Mouse (Mus musculus): ENCODE measurements around the gene Slit3. TPM values are rescaled to one million over a fixed set of nuclear protein-coding genes. Genes with fewer than 3 reads are reported as not detected.

The Slit3 gene
- polyA plus RNA-seq, 1 experiment from 2014 or later, result 14.2 TPM

- 75% methylated on average over 8 of the region's 8 CpGs for WGBS
- H3K4me1 ChIP-seq (ENCODE audit: insufficient read depth, low read depth, low read length), result no peaks in the 10 kb centered on the region
These were observed 183.4 kb downstream of the Slit3 start for GRCm38 (mm10) chr11:35304216-35304975.

GRCm38 (mm10) chr11:35305111-35305510 is 184.1 kb downstream of the Slit3 start:
- H3K4me1 ChIP-seq (ENCODE audit: insufficient read depth, low read depth, low read length), result no peaks in the 10 kb centered on the region
- H3K9ac ChIP-seq (replicated peaks; ENCODE audit: low read depth), result no peak overlapping the region
- H3K27me3 ChIP-seq (replicated peaks; ENCODE audit: insufficient read depth, low read length), result no peaks in the 10 kb centered on the region
- no peak for ATAC-seq
- no peaks in the 10 kb centered on the region for H3K9me3 ChIP-seq (ENCODE audit: low read length)
- DNase-seq (ENCODE audit: low spot score), result no peak
- no peaks in the 10 kb centered on the region for H3K36me3 ChIP-seq (ENCODE audit: insufficient read depth, low read length)
- H3K4me2 ChIP-seq (replicated peaks; ENCODE audit: low read depth, low read length), result no peak overlapping the region
- 64% methylated on average over 5 of the region's 5 CpGs for WGBS
- no peak overlapping the region for H3K27ac ChIP-seq (ENCODE audit: low read length)
- TF ChIP-seq CTCF (IDR thresholded peaks at IDR 0.05) (no peak), EP300 (IDR thresholded peaks at IDR 0.05) (no peak)
- no peak overlapping the region for H3K4me3 ChIP-seq (ENCODE audit: low read depth, low read length)

More at GRCm38 (mm10) chr11:35304216-35304975, 183.4 kb downstream of the Slit3 start:
- Histone ChIP-seq H3K27me3 (replicated peaks; ENCODE audit: insufficient read depth, low read length) (no peaks in the 10 kb centered on the region), H3K27ac (ENCODE audit: low read length) (no peak overlapping the region), H3K36me3 (ENCODE audit: insufficient read depth, low read length) (no peaks in the 10 kb centered on the region), H3K9me3 (ENCODE audit: low read length) (no peaks in the 10 kb centered on the region), H3K4me2 (replicated peaks; ENCODE audit: low read depth, low read length) (no peak overlapping the region), H3K9ac (replicated peaks; ENCODE audit: low read depth) (no peak overlapping the region), H3K4me3 (ENCODE audit: low read depth, low read length) (no peak overlapping the region)
- ATAC-seq (no peak), DNase-seq (ENCODE audit: low spot score) (no peak)
- no peak for TF ChIP-seq EP300 (IDR thresholded peaks at IDR 0.05)
- no peak for TF ChIP-seq CTCF (IDR thresholded peaks at IDR 0.05)

- H3K9ac ChIP-seq (replicated peaks; ENCODE audit: low read depth), result no peak overlapping the region
- no peak overlapping the region for H3K4me3 ChIP-seq (ENCODE audit: low read depth, low read length)
- H3K27me3 ChIP-seq (replicated peaks; ENCODE audit: insufficient read depth, low read length), result no peaks in the 10 kb centered on the region
- no peaks in the 10 kb centered on the region for H3K4me1 ChIP-seq (ENCODE audit: insufficient read depth, low read depth, low read length)
- H3K27ac ChIP-seq (ENCODE audit: low read length), result no peak overlapping the region
- no peaks in the 10 kb centered on the region for H3K9me3 ChIP-seq (ENCODE audit: low read length)
- DNase-seq (ENCODE audit: low spot score) (no peak), ATAC-seq (no peak)
- no peak overlapping the region for H3K4me2 ChIP-seq (replicated peaks; ENCODE audit: low read depth, low read length)
- H3K36me3 ChIP-seq (ENCODE audit: insufficient read depth, low read length), result no peaks in the 10 kb centered on the region
- TF ChIP-seq CTCF (IDR thresholded peaks at IDR 0.05) (no peak), EP300 (IDR thresholded peaks at IDR 0.05) (no peak)
- WGBS, result 66% methylated on average over 3 of the region's 3 CpGs
These were observed 184.9 kb downstream of the Slit3 start for GRCm38 (mm10) chr11:35305910-35306309.

GRCm38 (mm10) chr11:35306922-35307321 is 185.9 kb downstream of the Slit3 start:
- Histone ChIP-seq H3K4me2 (replicated peaks; ENCODE audit: low read depth, low read length) (no peak overlapping the region), H3K36me3 (ENCODE audit: insufficient read depth, low read length) (no peaks in the 10 kb centered on the region), H3K9me3 (ENCODE audit: low read length) (no peaks in the 10 kb centered on the region), H3K9ac (replicated peaks; ENCODE audit: low read depth) (no peak overlapping the region), H3K27ac (ENCODE audit: low read length) (no peak overlapping the region), H3K27me3 (replicated peaks; ENCODE audit: insufficient read depth, low read length) (no peaks in the 10 kb centered on the region), H3K4me1 (ENCODE audit: insufficient read depth, low read depth, low read length) (no peaks in the 10 kb centered on the region), H3K4me3 (ENCODE audit: low read depth, low read length) (no peak overlapping the region)
- DNase-seq (ENCODE audit: low spot score) (no peak), ATAC-seq (no peak)
- TF ChIP-seq CTCF (IDR thresholded peaks at IDR 0.05) (no peak), EP300 (IDR thresholded peaks at IDR 0.05) (no peak)
- 77% methylated on average over 5 of the region's 5 CpGs for WGBS

- TF ChIP-seq EP300 (IDR thresholded peaks at IDR 0.05), result no peak
- TF ChIP-seq CTCF (IDR thresholded peaks at IDR 0.05), result no peak
- WGBS, result 86% methylated on average over 4 of the region's 4 CpGs
- Histone ChIP-seq H3K4me2 (replicated peaks; ENCODE audit: low read depth, low read length) (no peak overlapping the region), H3K4me1 (ENCODE audit: insufficient read depth, low read depth, low read length) (no peaks in the 10 kb centered on the region), H3K27ac (ENCODE audit: low read length) (no peak overlapping the region), H3K9me3 (ENCODE audit: low read length) (no peaks in the 10 kb centered on the region), H3K27me3 (replicated peaks; ENCODE audit: insufficient read depth, low read length) (no peaks in the 10 kb centered on the region), H3K4me3 (ENCODE audit: low read depth, low read length) (no peak overlapping the region), H3K9ac (replicated peaks; ENCODE audit: low read depth) (no peak overlapping the region), H3K36me3 (ENCODE audit: insufficient read depth, low read length) (no peaks in the 10 kb centered on the region)
- ATAC-seq, result no peak
- no peak for DNase-seq (ENCODE audit: low spot score)
These were observed 187.0 kb downstream of the Slit3 start for GRCm38 (mm10) chr11:35307992-35308391.

- ATAC-seq (no peak), DNase-seq (ENCODE audit: low spot score) (no peak)
- H3K4me3 ChIP-seq (ENCODE audit: low read depth, low read length), result no peak overlapping the region
- H3K4me1 ChIP-seq (ENCODE audit: insufficient read depth, low read depth, low read length), result peaks cover 4% of the 10 kb centered on the region; the same call in 1 of the 2 replicates
- no peak overlapping the region for H3K9ac ChIP-seq (replicated peaks; ENCODE audit: low read depth)
- H3K9me3 ChIP-seq (ENCODE audit: low read length), result no peaks in the 10 kb centered on the region
- no peak overlapping the region for H3K27ac ChIP-seq (ENCODE audit: low read length)
- H3K36me3 ChIP-seq (ENCODE audit: insufficient read depth, low read length), result no peaks in the 10 kb centered on the region
- H3K27me3 ChIP-seq (replicated peaks; ENCODE audit: insufficient read depth, low read length), result no peaks in the 10 kb centered on the region
- TF ChIP-seq CTCF (IDR thresholded peaks at IDR 0.05) (no peak), EP300 (IDR thresholded peaks at IDR 0.05) (no peak)
- 60% methylated on average over 5 of the region's 5 CpGs for WGBS
- H3K4me2 ChIP-seq (replicated peaks; ENCODE audit: low read depth, low read length), result no peak overlapping the region
These were observed 194.5 kb downstream of the Slit3 start for GRCm38 (mm10) chr11:35315449-35316028.

All from lung, postnatal 0 days (tissue).